13 mouse cellular contexts compared by ENCODE assay signal in genomic region chr1:182573856-182574665, GRCm38 (mm10). TPM values are rescaled to one million over a fixed set of nuclear protein-coding genes. Genes with fewer than 3 reads are reported as not detected.
A peak's percentile ranks its signal among the peaks of the same experiment; 100 is the strongest.
DNase-seq lines count a peak whose midpoint lies in the region; ATAC-seq and TF ChIP-seq lines count a peak whose summit lies in the region.
"Had no signal": no experiment of that assay in that cellular context is flagged by ENCODE, and none has a peak within 500 bp of the region (broad histone marks: within the 10 kb centered on the region; RNA-seq: fewer than 3 reads in every experiment).

No protein-coding gene starts in this region.

- peak; percentile 70 for DNase-seq in embryo, embryonic 10.5 days (ENCODE audit: low spot score)
- DNase-seq in hindbrain, embryonic 11.5 days (ENCODE audit: low spot score): peak; percentile 45
- DNase-seq in thymus, postnatal 25 days: no peak
- DNase-seq in heart, postnatal 25 days (ENCODE audit: low spot score): no peak
- DNase-seq: cerebellum, adult 2 months; heart, adult 11 months; kidney, adult 18-20 months had no signal

- no peak overlapping the region; the same call in 1 of the 2 replicates for H3K27ac ChIP-seq in intestine, embryonic 16.5 days (ENCODE audit: low read length)
- no peak overlapping the region for H3K27ac ChIP-seq in intestine, postnatal 0 days (ENCODE audit: low read depth, low read length)
- H3K27ac ChIP-seq in hindbrain, embryonic 11.5 days (ENCODE audit: low read depth, low read length): 0 out of 2 replicates have a peak overlapping the region, but pooled peaks have one; percentile 3
- peak overlapping the region; percentile 71 for H3K27ac ChIP-seq in midbrain, embryonic 13.5 days

- H3K9ac ChIP-seq in intestine, embryonic 16.5 days (ENCODE audit: low read depth, low read length): no peak overlapping the region
- no peak overlapping the region for H3K9ac ChIP-seq in intestine, postnatal 0 days (ENCODE audit: low read depth, low read length)
- H3K9ac ChIP-seq in hindbrain, embryonic 11.5 days (ENCODE audit: low read depth, low read length): no peak overlapping the region
- H3K9ac ChIP-seq in midbrain, embryonic 13.5 days (replicated peaks): no peak overlapping the region

- no peaks in the 10 kb centered on the region for H3K27me3 ChIP-seq in intestine, embryonic 16.5 days (replicated peaks; ENCODE audit: control insufficient read depth, insufficient read depth, low read length)
- no peaks in the 10 kb centered on the region for H3K27me3 ChIP-seq in intestine, postnatal 0 days (replicated peaks; ENCODE audit: control insufficient read depth, insufficient read depth, low read length)
- H3K27me3 ChIP-seq in hindbrain, embryonic 11.5 days (ENCODE audit: control insufficient read depth, insufficient read depth, low read length): no peaks in the 10 kb centered on the region
- H3K27me3 ChIP-seq in midbrain, embryonic 13.5 days: peaks cover 35% of the 10 kb centered on the region; the same call in 1 of the 2 replicates

- ATAC-seq in intestine, embryonic 16.5 days: peak; percentile 48
- no peak; the same call in 1 of the 2 replicates for ATAC-seq in intestine, postnatal 0 days
- ATAC-seq in hindbrain, embryonic 11.5 days (ENCODE audit: low FRiP score): peak; percentile 45
- ATAC-seq in midbrain, embryonic 13.5 days: peak; percentile 62
- no peak for ATAC-seq in inflammation-experienced regulatory T-cells, adult 6 months

- 31% methylated on average over 8 of the region's 8 CpGs for WGBS in intestine, embryonic 16.5 days
- 31% methylated on average over 8 of the region's 8 CpGs for WGBS in intestine, postnatal 0 days
- 22% methylated on average over 8 of the region's 8 CpGs for WGBS in hindbrain, embryonic 11.5 days
- WGBS in midbrain, embryonic 13.5 days: 9% methylated on average over 8 of the region's 8 CpGs

- no peaks in the 10 kb centered on the region for H3K9me3 ChIP-seq in intestine, embryonic 16.5 days (ENCODE audit: control insufficient read depth, low read length)
- H3K9me3 ChIP-seq in intestine, postnatal 0 days (ENCODE audit: control insufficient read depth): no peaks in the 10 kb centered on the region
- H3K9me3 ChIP-seq in hindbrain, embryonic 11.5 days (ENCODE audit: control insufficient read depth, low read length): no peaks in the 10 kb centered on the region
- H3K9me3 ChIP-seq in midbrain, embryonic 13.5 days: no peaks in the 10 kb centered on the region

- peaks cover 2% of the 10 kb centered on the region; the same call in 1 of the 2 replicates for H3K4me1 ChIP-seq in intestine, embryonic 16.5 days (ENCODE audit: control insufficient read depth, insufficient read depth, low read length)
- H3K4me1 ChIP-seq in intestine, postnatal 0 days (replicated peaks; ENCODE audit: control insufficient read depth, insufficient read depth, low read length): peaks cover 3% of the 10 kb centered on the region; the same call in 1 of the 2 replicates
- no peaks in the 10 kb centered on the region for H3K4me1 ChIP-seq in hindbrain, embryonic 11.5 days (replicated peaks; ENCODE audit: control insufficient read depth, insufficient read depth, low read length)
- H3K4me1 ChIP-seq in midbrain, embryonic 13.5 days (replicated peaks): peaks cover 15% of the 10 kb centered on the region

- no peaks in the 10 kb centered on the region for H3K36me3 ChIP-seq in intestine, embryonic 16.5 days (ENCODE audit: control insufficient read depth, insufficient read depth, low read length)
- no peaks in the 10 kb centered on the region for H3K36me3 ChIP-seq in intestine, postnatal 0 days (ENCODE audit: control insufficient read depth, insufficient read depth)
- no peaks in the 10 kb centered on the region for H3K36me3 ChIP-seq in hindbrain, embryonic 11.5 days (ENCODE audit: control insufficient read depth, insufficient read depth, low read length)
- no peaks in the 10 kb centered on the region for H3K36me3 ChIP-seq in midbrain, embryonic 13.5 days
- H3K36me3 ChIP-seq: G1E had no signal

- no peak overlapping the region for H3K4me2 ChIP-seq in intestine, embryonic 16.5 days (ENCODE audit: low read depth, low read length)
- H3K4me2 ChIP-seq in intestine, postnatal 0 days (replicated peaks; ENCODE audit: low read depth): no peak overlapping the region; the same call in 1 of the 2 replicates
- H3K4me2 ChIP-seq in hindbrain, embryonic 11.5 days (replicated peaks; ENCODE audit: low read depth, low read length): no peak overlapping the region
- no peak overlapping the region for H3K4me2 ChIP-seq in midbrain, embryonic 13.5 days (replicated peaks)

- intact Hi-C loops in heart, postnatal 25 days (cut with DNase I): no loop called here

- TF ChIP-seq CTCF in intestine, postnatal 0 days (IDR thresholded peaks at IDR 0.05; ENCODE audit: low read depth): no peak

- H3K4me3 ChIP-seq in intestine, embryonic 16.5 days (ENCODE audit: low read length): no peak overlapping the region
- no peak overlapping the region for H3K4me3 ChIP-seq in intestine, postnatal 0 days (ENCODE audit: low read depth, low read length)
- no peak overlapping the region for H3K4me3 ChIP-seq in hindbrain, embryonic 11.5 days (ENCODE audit: low read depth, low read length)
- H3K4me3 ChIP-seq in midbrain, embryonic 13.5 days (replicated peaks): no peak overlapping the region

RNA-seq across cellular contexts. Expression of gene Capn8, which starts 9.3 kb away (rescaled TPM):
- polyA plus RNA-seq in intestine, embryonic 16.5 days (2015; fragmentation: Nextera tagmentation; extraction: Ambion mirVana): 3.6 and 4.2 TPM in 2 replicates
- polyA plus RNA-seq in intestine, postnatal 0 days (2015; fragmentation: Nextera tagmentation; extraction: Ambion mirVana): 1.0 and 1.4 TPM in 2 replicates
- not detected in 2 replicates for polyA plus RNA-seq in hindbrain, embryonic 11.5 days (2014; fragmentation: Nextera tagmentation; extraction: Ambion mirVana)
- 0.13 TPM in 1 of 2 replicates, not detected in the other for polyA plus RNA-seq in midbrain, embryonic 13.5 days (2015; fragmentation: Nextera tagmentation; extraction: Ambion mirVana)
- polyA plus RNA-seq in inflammation-experienced regulatory T-cells, adult 6 months (2017; shearing (Covaris generic)): not detected
- total RNA-seq in heart, postnatal 25 days (2021): not detected
- total RNA-seq: G1E; left cerebral cortex, postnatal 10 days had no signal
- polyA plus RNA-seq: G1E had no signal

RNA-seq across cellular contexts. Expression of gene Capn2, which starts 56.7 kb away (rescaled TPM):
- polyA plus RNA-seq in intestine, embryonic 16.5 days (2015; fragmentation: Nextera tagmentation; extraction: Ambion mirVana): 74.8 and 77.0 TPM in 2 replicates
- 31.8 and 34.0 TPM in 2 replicates for polyA plus RNA-seq in intestine, postnatal 0 days (2015; fragmentation: Nextera tagmentation; extraction: Ambion mirVana)
- 69.5 and 78.2 TPM in 2 replicates for polyA plus RNA-seq in hindbrain, embryonic 11.5 days (2014; fragmentation: Nextera tagmentation; extraction: Ambion mirVana)
- 75.3 and 80.9 TPM in 2 replicates for polyA plus RNA-seq in midbrain, embryonic 13.5 days (2015; fragmentation: Nextera tagmentation; extraction: Ambion mirVana)
- polyA plus RNA-seq in inflammation-experienced regulatory T-cells, adult 6 months (2017; shearing (Covaris generic)): 10 to 100 TPM; 24.1 to 68.6 (median 38.1) TPM
- 10 to 100 TPM; 63.3 to 73.1 TPM for total RNA-seq in heart, postnatal 25 days (2021)
- polyA plus RNA-seq: G1E had no signal

Comparison
In these comparisons a context has a peak if more than half of its experiments do, and no peak if none do; other contexts are left out.
1. ATAC-seq: peak in intestine, embryonic 16.5 days (single experiment), hindbrain, embryonic 11.5 days (single experiment) and midbrain, embryonic 13.5 days (single experiment); none in intestine, postnatal 0 days (single experiment) and inflammation-experienced regulatory T-cells, adult 6 months (single experiment).
2. H3K27ac ChIP-seq: peak in hindbrain, embryonic 11.5 days (single experiment) and midbrain, embryonic 13.5 days (single experiment); none in intestine, embryonic 16.5 days (single experiment) and intestine, postnatal 0 days (single experiment).
3. DNase-seq: peak in embryo, embryonic 10.5 days (single experiment) and hindbrain, embryonic 11.5 days (single experiment); none in thymus, postnatal 25 days (single experiment) and heart, postnatal 25 days (single experiment).